Mouse (Mus musculus) heart, postnatal 0 days (tissue): ENCODE data around the gene Nsd2.

Experiments
- CTCF ChIP-seq: IDR thresholded peaks from 2 replicates; pipeline ENCODE4 v1.5.1; 2016; ENCODE audit warnings: antibody characterized with exemption, control low read depth, low read depth
- EP300 ChIP-seq: IDR thresholded peaks from 2 replicates; pipeline ENCODE4 v1.6.1; 2016; ENCODE audit warnings: antibody characterized with exemption, low read depth

- no peak for TF ChIP-seq CTCF
- no peak for TF ChIP-seq EP300
Observed at GRCm38 (mm10) chr5:33938448-33938847, 117.9 kb downstream of the Nsd2 start.
